Mouse (Mus musculus) regulatory T cell (primary cell): ENCODE data around the gene Sncg.

Experiments
- in situ Hi-C: fragments of 300-600 bp; cut with MboI, MseI; formaldehyde crosslinking; loops from one replicate; pipeline ENCODE4 v1.15.1; 2025; ENCODE audit warnings: high pct_unique_total_duplicates

Gene Sncg

GRCm38 (mm10) chr14:34371763-34372162 lies 2.8 kb downstream of the Sncg start:
- in situ Hi-C loops: no loop called here

GRCm38 (mm10) chr14:34370921-34371320 lies 3.7 kb downstream of the Sncg start:
- in situ Hi-C loops: no loop called here

- in situ Hi-C loops: no loop called here
Observed at GRCm38 (mm10) chr14:34370203-34370602, 4.4 kb downstream of the Sncg start.

- in situ Hi-C loops: no loop called here
Observed at GRCm38 (mm10) chr14:34365147-34365507, 9.5 kb downstream of the Sncg start.

GRCm38 (mm10) chr14:34364254-34365146 lies 10.1 kb downstream of the Sncg start:
- in situ Hi-C loops: loop anchor here (5.0 kb wide), 1 partner anchor 38 kb away; no protein-coding TSS in a partner anchor

- in situ Hi-C loops: loop anchor here (5.0 kb wide), 1 partner anchor 39 kb away; no protein-coding TSS in a partner anchor
Observed at GRCm38 (mm10) chr14:34363490-34364253, 10.9 kb downstream of the Sncg start.

- in situ Hi-C loops: loop anchor here (5.0 kb wide), 1 partner anchor 39 kb away; no protein-coding TSS in a partner anchor
Observed at GRCm38 (mm10) chr14:34362726-34363445, 11.7 kb downstream of the Sncg start.

- in situ Hi-C loops: loop anchor here (5.0 kb wide), 1 partner anchor 40 kb away; no protein-coding TSS in a partner anchor
Observed at GRCm38 (mm10) chr14:34362135-34362534, 12.5 kb downstream of the Sncg start.

- in situ Hi-C loops: loop anchor here (5.0 kb wide), 1 partner anchor 42 kb away; no protein-coding TSS in a partner anchor
Observed at GRCm38 (mm10) chr14:34360251-34360650, 14.3 kb downstream of the Sncg start.

- in situ Hi-C loops: loop anchor here (5.0 kb wide), 1 partner anchor 43 kb away; no protein-coding TSS in a partner anchor
Observed at GRCm38 (mm10) chr14:34359676-34360244, 14.8 kb downstream of the Sncg start.

- in situ Hi-C loops: no loop called here
Observed at GRCm38 (mm10) chr14:34357671-34358455, 16.7 kb downstream of the Sncg start.

GRCm38 (mm10) chr14:34355301-34355700 lies 19.3 kb downstream of the Sncg start, which contains the start of gene Fam25c:
Gene Fam25c, minus strand, starts transcription at chr14:34355433.
- in situ Hi-C loops: no loop called here

GRCm38 (mm10) chr14:34354456-34354855 lies 20.1 kb downstream of the Sncg start:
- in situ Hi-C loops: no loop called here

GRCm38 (mm10) chr14:34353326-34353725 lies 21.3 kb downstream of the Sncg start:
- in situ Hi-C loops: no loop called here

- in situ Hi-C loops: no loop called here
Observed at GRCm38 (mm10) chr14:34352523-34352922, 22.1 kb downstream of the Sncg start.

- in situ Hi-C loops: no loop called here
Observed at GRCm38 (mm10) chr14:34351660-34352059, 22.9 kb downstream of the Sncg start.

- in situ Hi-C loops: no loop called here
Observed at GRCm38 (mm10) chr14:34349007-34349406, 25.6 kb downstream of the Sncg start.

- in situ Hi-C loops: no loop called here
Observed at GRCm38 (mm10) chr14:34348301-34348700, 26.3 kb downstream of the Sncg start.

- in situ Hi-C loops: no loop called here
Observed at GRCm38 (mm10) chr14:34347084-34347483, 27.5 kb downstream of the Sncg start.
